8 mouse cellular contexts compared by ENCODE assay signal in the genomic region with DNA sequence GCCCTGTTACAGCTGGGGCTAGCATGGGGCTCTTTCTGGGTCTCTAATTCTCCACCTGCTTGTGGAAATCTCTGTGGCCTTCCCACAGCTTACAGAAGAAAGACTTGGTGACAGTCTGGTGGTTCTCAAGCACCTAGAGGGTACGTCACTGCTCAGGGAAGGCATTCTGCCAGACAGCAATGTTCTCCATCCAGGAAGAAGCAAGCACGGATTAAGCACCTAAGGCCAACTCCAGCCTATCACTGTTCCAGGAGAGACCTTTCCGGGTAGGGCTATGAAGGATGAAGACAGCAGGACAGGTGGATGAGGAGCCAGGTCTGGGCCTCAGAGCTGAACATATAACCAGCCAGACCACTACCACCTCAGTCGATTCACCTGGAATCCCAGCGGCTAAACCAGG. TPM values are rescaled to one million over a fixed set of nuclear protein-coding genes. Genes with fewer than 3 reads are reported as not detected.
A peak's percentile ranks its signal among the peaks of the same experiment; 100 is the strongest.
DNase-seq lines count a peak whose midpoint lies in the region; ATAC-seq lines count a peak whose summit lies in the region.

No protein-coding gene starts in this region.

- no peaks in the 10 kb centered on the region for H3K27me3 ChIP-seq in heart, embryonic 14.5 days (ENCODE audit: control insufficient read depth, insufficient read depth, low read length)
- H3K27me3 ChIP-seq in hindbrain, embryonic 14.5 days (ENCODE audit: control insufficient read depth, insufficient read depth, low read length), result no peaks in the 10 kb centered on the region
- H3K27me3 ChIP-seq in midbrain, embryonic 11.5 days (ENCODE audit: control insufficient read depth, insufficient read depth, low read length), result no peaks in the 10 kb centered on the region

- H3K9me3 ChIP-seq in heart, embryonic 14.5 days (ENCODE audit: control insufficient read depth, low read length), result no peaks in the 10 kb centered on the region
- H3K9me3 ChIP-seq in hindbrain, embryonic 14.5 days (ENCODE audit: control insufficient read depth, low read length), result no peaks in the 10 kb centered on the region
- no peaks in the 10 kb centered on the region for H3K9me3 ChIP-seq in midbrain, embryonic 11.5 days (ENCODE audit: control insufficient read depth, low read length)

- H3K4me1 ChIP-seq in heart, embryonic 14.5 days (ENCODE audit: control insufficient read depth in 2 of 2, insufficient read depth in 2 of 2, low read length in 2 of 2), result peaks cover 22 to 25% of the 10 kb centered on the region in 2 experiments
- H3K4me1 ChIP-seq in hindbrain, embryonic 14.5 days (replicated peaks; ENCODE audit: control insufficient read depth, insufficient read depth, low read length), result peaks cover 43% of the 10 kb centered on the region
- peaks cover 30% of the 10 kb centered on the region for H3K4me1 ChIP-seq in midbrain, embryonic 11.5 days (ENCODE audit: control insufficient read depth, insufficient read depth, low read length)

- no peak for DNase-seq in heart, postnatal 4 days
- peak; percentile 74 for DNase-seq in cerebellum, adult 9-11 months
- no peak for DNase-seq in hindbrain, embryonic 14.5 days (ENCODE audit: low spot score)
- no peak for DNase-seq in midbrain, embryonic 11.5 days (ENCODE audit: low spot score, missing footprints)
- no peak for DNase-seq in Muller cell, postnatal 12 days (ENCODE audit: inconsistent ontology term)
- DNase-seq in spleen, adult 12 weeks (ENCODE audit: low spot score), result no peak
- no peak for DNase-seq in urinary bladder, adult 18-20 months (ENCODE audit: low spot score in 2 of 2)

- H3K4me2 ChIP-seq in heart, embryonic 14.5 days (ENCODE audit: low read length), result peak overlapping the region; percentile 99
- peak overlapping the region; percentile 88 for H3K4me2 ChIP-seq in hindbrain, embryonic 14.5 days (replicated peaks)
- peak overlapping the region; percentile 81 for H3K4me2 ChIP-seq in midbrain, embryonic 11.5 days

- WGBS in heart, embryonic 14.5 days, result 40% methylated on average over 5 of the region's 5 CpGs
- 51% methylated on average over 5 of the region's 5 CpGs for WGBS in hindbrain, embryonic 14.5 days
- WGBS in midbrain, embryonic 11.5 days, result 43% methylated on average over 5 of the region's 5 CpGs

- ATAC-seq in heart, embryonic 14.5 days (ENCODE audit: insufficient number of reproducible peaks, insufficient read depth, low FRiP score, low read depth), result no peak
- no peak for ATAC-seq in hindbrain, embryonic 14.5 days (ENCODE audit: low FRiP score)
- ATAC-seq in midbrain, embryonic 11.5 days (ENCODE audit: low FRiP score), result no peak

- no peak overlapping the region for H3K27ac ChIP-seq in heart, embryonic 14.5 days (replicated peaks in 1 of 2; ENCODE audit: control insufficient read depth in 1 of 2, insufficient read depth in 1 of 2, low read depth in 2 of 2, low read length in 2 of 2)
- no peak overlapping the region for H3K27ac ChIP-seq in hindbrain, embryonic 14.5 days
- no peak overlapping the region for H3K27ac ChIP-seq in midbrain, embryonic 11.5 days (ENCODE audit: low read depth, low read length)

- H3K36me3 ChIP-seq in heart, embryonic 14.5 days (ENCODE audit: control insufficient read depth, insufficient read depth, low read length), result 0 out of 2 replicates have a peak, but pooled peaks cover 4% of the 10 kb centered on the region
- no peaks in the 10 kb centered on the region for H3K36me3 ChIP-seq in hindbrain, embryonic 14.5 days (replicated peaks; ENCODE audit: control insufficient read depth, insufficient read depth)
- H3K36me3 ChIP-seq in midbrain, embryonic 11.5 days (ENCODE audit: control insufficient read depth, insufficient read depth, low read length), result no peaks in the 10 kb centered on the region

- H3K9ac ChIP-seq in heart, embryonic 14.5 days (ENCODE audit: low read length), result peak overlapping the region; percentile 79; the same call in 1 of the 2 replicates
- H3K9ac ChIP-seq in hindbrain, embryonic 14.5 days, result peak overlapping the region; percentile 72
- H3K9ac ChIP-seq in midbrain, embryonic 11.5 days (ENCODE audit: low read length), result peak overlapping the region; percentile 83

- H3K4me3 ChIP-seq in heart, embryonic 14.5 days (ENCODE audit: control insufficient read depth in 1 of 2, insufficient read depth in 1 of 2, low read depth in 1 of 2, low read length in 2 of 2), result peak overlapping the region; percentile 59 to 76; a peak in 3 of 4 replicates
- H3K4me3 ChIP-seq in hindbrain, embryonic 14.5 days (replicated peaks; ENCODE audit: low read length), result peak overlapping the region; percentile 66
- peak overlapping the region; percentile 60 for H3K4me3 ChIP-seq in midbrain, embryonic 11.5 days (ENCODE audit: low read depth, low read length)

RNA-seq across cellular contexts. Expression of gene Slc25a29, which starts 0.9 kb away (rescaled TPM):
- 2.5 and 2.7 TPM in 2 replicates for polyA plus RNA-seq in heart, embryonic 14.5 days (2014; fragmentation: Nextera tagmentation; extraction: Ambion mirVana)
- total RNA-seq in heart, postnatal 4 days (2021), result 1 to 10 TPM; 2.1 to 2.2 TPM
- polyA plus RNA-seq in hindbrain, embryonic 14.5 days (2014; fragmentation: Nextera tagmentation; extraction: Ambion mirVana), result 18.6 and 19.7 TPM in 2 replicates
- polyA plus RNA-seq in midbrain, embryonic 11.5 days (2014; fragmentation: Nextera tagmentation; extraction: Ambion mirVana), result 11.2 and 13.0 TPM in 2 replicates

RNA-seq across cellular contexts. Expression of gene Slc25a47, which starts 1.1 kb away (rescaled TPM):
- 4.2 and 4.6 TPM in 2 replicates for polyA plus RNA-seq in heart, embryonic 14.5 days (2014; fragmentation: Nextera tagmentation; extraction: Ambion mirVana)
- 1 to 10 TPM; 7.1 to 7.5 TPM for total RNA-seq in heart, postnatal 4 days (2021)
- 7.2 and 7.9 TPM in 2 replicates for polyA plus RNA-seq in hindbrain, embryonic 14.5 days (2014; fragmentation: Nextera tagmentation; extraction: Ambion mirVana)
- 9.8 TPM in 2 replicates for polyA plus RNA-seq in midbrain, embryonic 11.5 days (2014; fragmentation: Nextera tagmentation; extraction: Ambion mirVana)

RNA-seq across cellular contexts. Expression of gene Yy1, which starts 42.0 kb away (rescaled TPM):
- 13.7 and 14.4 TPM in 2 replicates for polyA plus RNA-seq in heart, embryonic 14.5 days (2014; fragmentation: Nextera tagmentation; extraction: Ambion mirVana)
- 10 to 100 TPM; 39.6 to 40.5 TPM for total RNA-seq in heart, postnatal 4 days (2021)
- polyA plus RNA-seq in hindbrain, embryonic 14.5 days (2014; fragmentation: Nextera tagmentation; extraction: Ambion mirVana), result 14.9 and 16.0 TPM in 2 replicates
- 19.0 and 19.5 TPM in 2 replicates for polyA plus RNA-seq in midbrain, embryonic 11.5 days (2014; fragmentation: Nextera tagmentation; extraction: Ambion mirVana)

RNA-seq across cellular contexts. Expression of gene Wdr25, which starts 58.6 kb away (rescaled TPM):
- 5.0 TPM in 2 replicates for polyA plus RNA-seq in heart, embryonic 14.5 days (2014; fragmentation: Nextera tagmentation; extraction: Ambion mirVana)
- 1 to 10 TPM; 4.2 to 5.2 TPM for total RNA-seq in heart, postnatal 4 days (2021)
- polyA plus RNA-seq in hindbrain, embryonic 14.5 days (2014; fragmentation: Nextera tagmentation; extraction: Ambion mirVana), result 1.8 and 4.0 TPM in 2 replicates
- 4.7 and 5.0 TPM in 2 replicates for polyA plus RNA-seq in midbrain, embryonic 11.5 days (2014; fragmentation: Nextera tagmentation; extraction: Ambion mirVana)

RNA-seq across cellular contexts. Expression of gene Wars, which starts 59.2 kb away (rescaled TPM):
- 57.0 and 60.5 TPM in 2 replicates for polyA plus RNA-seq in heart, embryonic 14.5 days (2014; fragmentation: Nextera tagmentation; extraction: Ambion mirVana)
- 10 to 100 TPM; 48.1 to 49.0 TPM for total RNA-seq in heart, postnatal 4 days (2021)
- 101 and 111 TPM in 2 replicates for polyA plus RNA-seq in hindbrain, embryonic 14.5 days (2014; fragmentation: Nextera tagmentation; extraction: Ambion mirVana)
- 128 TPM in 2 replicates for polyA plus RNA-seq in midbrain, embryonic 11.5 days (2014; fragmentation: Nextera tagmentation; extraction: Ambion mirVana)
